ENCODE assay signal across 9 mouse cellular contexts in the genomic region with DNA sequence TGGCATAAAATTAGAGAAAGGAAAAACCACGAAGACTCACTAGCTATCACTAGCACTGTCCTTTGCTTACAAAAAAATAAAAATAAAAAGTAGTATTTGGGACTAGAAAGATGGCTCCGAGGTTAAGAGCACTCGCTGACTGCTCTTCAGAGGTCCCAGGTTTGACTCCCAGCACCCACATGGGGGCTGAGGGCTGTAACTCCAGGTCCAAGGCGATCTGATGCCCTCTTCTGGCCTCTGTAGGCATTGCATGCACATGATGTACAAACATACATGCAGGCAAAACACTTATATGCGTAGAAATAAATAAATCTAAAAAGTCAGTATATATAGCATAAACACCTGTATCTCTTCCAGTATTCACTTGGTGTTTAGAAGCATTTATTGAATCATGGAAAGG. TPM values are rescaled to one million over a fixed set of nuclear protein-coding genes. Genes with fewer than 3 reads are reported as not detected.
A peak's percentile ranks its signal among the peaks of the same experiment; 100 is the strongest.
DNase-seq lines count a peak whose midpoint lies in the region; ATAC-seq and TF ChIP-seq lines count a peak whose summit lies in the region.
"Had no signal": no experiment of that assay in that cellular context is flagged by ENCODE, and none has a peak within 500 bp of the region (broad histone marks: within the 10 kb centered on the region; RNA-seq: fewer than 3 reads in every experiment).

No protein-coding gene starts in this region.

- H3K9me3 ChIP-seq in liver, embryonic 12.5 days (replicated peaks): no peaks in the 10 kb centered on the region
- H3K9me3 ChIP-seq in limb, embryonic 15.5 days: no peaks in the 10 kb centered on the region
- H3K9me3 ChIP-seq: hindbrain, embryonic 15.5 days had no signal

- H3K27ac ChIP-seq in liver, adult 2 months (replicated peaks; ENCODE audit: insufficient read depth, low read depth, low read length): no peak overlapping the region
- no peak overlapping the region for H3K27ac ChIP-seq in liver, embryonic 12.5 days
- peak overlapping the region; percentile 59; the same call in 1 of the 2 replicates for H3K27ac ChIP-seq in limb, embryonic 15.5 days

- no peak for TF ChIP-seq POLR2A in liver, adult 2 months (IDR thresholded peaks at IDR 0.05; ENCODE audit: extremely low read depth, insufficient read depth, low read length)

- H3K27me3 ChIP-seq in liver, adult 2 months (ENCODE audit: control insufficient read depth, insufficient read depth, low read length): no peaks in the 10 kb centered on the region
- H3K27me3 ChIP-seq in liver, embryonic 12.5 days (replicated peaks): no peaks in the 10 kb centered on the region
- H3K27me3 ChIP-seq in limb, embryonic 15.5 days: no peaks in the 10 kb centered on the region
- H3K27me3 ChIP-seq: hindbrain, embryonic 15.5 days had no signal

- H3K9ac ChIP-seq in liver, adult 2 months (ENCODE audit: low read depth, low read length): no peak overlapping the region
- no peak overlapping the region for H3K9ac ChIP-seq in liver, embryonic 12.5 days
- no peak overlapping the region for H3K9ac ChIP-seq in limb, embryonic 15.5 days
- H3K9ac ChIP-seq: hindbrain, embryonic 15.5 days had no signal

- DNase-seq in cerebellum, postnatal 10 days: peak; percentile 56 to 62
- DNase-seq in cerebellum, postnatal 36 days: no peak
- DNase-seq in liver, adult 2 months (ENCODE audit: extremely low read depth, low read depth, low spot score): no peak
- DNase-seq in WW6 (ENCODE audit: low read depth, low spot score) (peak; percentile 52), adipocyte (ENCODE audit: low spot score) (no peak)
- no peak for DNase-seq in spleen, postnatal 4 days (ENCODE audit: low spot score in 2 of 2)

- no peak for ATAC-seq in liver, embryonic 12.5 days
- no peak for ATAC-seq in limb, embryonic 15.5 days (ENCODE audit: insufficient number of reproducible peaks, low FRiP score, low TSS enrichment, low read depth)

- peak; percentile 66 for TF ChIP-seq CTCF in liver, adult 2 months (IDR thresholded peaks at IDR 0.05; ENCODE audit: low read depth, low read length)

- H3K4me2 ChIP-seq in liver, embryonic 12.5 days: no peak overlapping the region
- H3K4me2 ChIP-seq in limb, embryonic 15.5 days: no peak overlapping the region
- H3K4me2 ChIP-seq: hindbrain, embryonic 15.5 days had no signal

- peaks cover 22% of the 10 kb centered on the region; the same call in 1 of the 2 replicates for H3K79me2 ChIP-seq in liver, adult 2 months (ENCODE audit: control insufficient read depth, insufficient read depth, low read length)

- H3K36me3 ChIP-seq in liver, adult 2 months (ENCODE audit: control insufficient read depth, insufficient read depth, low read length): no peaks in the 10 kb centered on the region
- H3K36me3 ChIP-seq in liver, embryonic 12.5 days: no peaks in the 10 kb centered on the region
- H3K36me3 ChIP-seq in limb, embryonic 15.5 days: no peaks in the 10 kb centered on the region
- H3K36me3 ChIP-seq: hindbrain, embryonic 15.5 days had no signal

- no peak overlapping the region for H3K4me3 ChIP-seq in liver, adult 2 months (ENCODE audit: insufficient read depth, low read depth, low read length)
- H3K4me3 ChIP-seq in liver, embryonic 12.5 days: no peak overlapping the region
- H3K4me3 ChIP-seq in limb, embryonic 15.5 days: no peak overlapping the region
- H3K4me3 ChIP-seq: hindbrain, embryonic 15.5 days had no signal

- H3K4me1 ChIP-seq in liver, adult 2 months (ENCODE audit: control insufficient read depth, insufficient read depth, low read length): peaks cover 29% of the 10 kb centered on the region
- peaks cover 24% of the 10 kb centered on the region for H3K4me1 ChIP-seq in liver, embryonic 12.5 days
- H3K4me1 ChIP-seq in limb, embryonic 15.5 days: peaks cover 51% of the 10 kb centered on the region

- 89% methylated on average over 5 of the region's 5 CpGs for WGBS in liver, adult 2 months
- WGBS in liver, embryonic 12.5 days (ENCODE audit: insufficient replicate concordance): 66% methylated on average over 5 of the region's 5 CpGs
- 77% methylated on average over 5 of the region's 5 CpGs for WGBS in limb, embryonic 15.5 days

RNA-seq across cellular contexts. Expression of gene Tspan9, which starts 43.5 kb away (rescaled TPM):
- 23.2 and 35.8 TPM in 2 replicates for total RNA-seq in liver, adult 2 months (2014; rRNA removed)
- polyA plus RNA-seq in liver, adult 2 months (2012; rRNA removed): 39.1 and 40.0 TPM in 2 replicates
- 23.3 and 26.4 TPM in 2 replicates for polyA plus RNA-seq in liver, embryonic 12.5 days (2016; fragmentation: Nextera tagmentation; extraction: Ambion mirVana)
- 140 and 141 TPM in 2 replicates for polyA plus RNA-seq in limb, embryonic 15.5 days (2015; fragmentation: Nextera tagmentation; extraction: Ambion mirVana)

Comparison
In these comparisons a context has a peak if more than half of its experiments do, and no peak if none do; other contexts are left out.
1. DNase-seq: peak in cerebellum, postnatal 10 days (2 of 2) and WW6 (single experiment); none in cerebellum, postnatal 36 days (0 of 2), liver, adult 2 months (single experiment), spleen, postnatal 4 days (0 of 2) and adipocyte (single experiment).